Mouse (Mus musculus) ES-CJ7 (cell line): ENCODE measurements at regions not wholly inside any gene's neighbourhood (a gene's known extent, or its start where the extent isn't known, plus 50 kb on each side); places are given as distances from the start of the nearest gene placed in this dataset.

Experiments
- DNase-seq: peaks from one replicate; pipeline ENCODE4 v3.0.0; 2011; ENCODE audit warnings: low read depth, low spot score

- no peak for DNase-seq
These were observed 370.5 kb upstream of the Slc7a11 start for GRCm38 (mm10) chr3:50813760-50814400.

GRCm38 (mm10) chr3:50815716-50816115 lies 372.3 kb upstream of the Slc7a11 start:
- no peak for DNase-seq

DNA sequence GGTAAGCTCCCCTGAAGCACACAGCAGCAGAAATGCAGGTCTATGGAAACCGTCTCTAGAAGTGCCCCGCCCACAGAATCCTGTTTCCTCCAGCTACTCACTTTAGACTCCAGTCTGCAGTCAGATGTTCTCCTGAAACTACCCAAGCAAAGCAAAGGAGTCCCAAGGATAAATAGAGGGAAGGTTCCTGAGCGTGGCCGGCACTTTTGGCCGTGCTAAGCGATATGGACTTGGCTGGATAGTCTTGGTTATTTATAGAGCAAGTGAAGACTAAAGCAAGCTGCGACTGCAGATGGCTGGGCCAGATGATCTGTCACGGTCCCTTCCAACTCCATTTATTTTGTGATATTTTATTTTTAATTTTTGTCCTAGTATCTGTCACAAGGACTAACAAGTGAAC lies 373.1 kb upstream of the Slc7a11 start:
- no peak for DNase-seq

DNA sequence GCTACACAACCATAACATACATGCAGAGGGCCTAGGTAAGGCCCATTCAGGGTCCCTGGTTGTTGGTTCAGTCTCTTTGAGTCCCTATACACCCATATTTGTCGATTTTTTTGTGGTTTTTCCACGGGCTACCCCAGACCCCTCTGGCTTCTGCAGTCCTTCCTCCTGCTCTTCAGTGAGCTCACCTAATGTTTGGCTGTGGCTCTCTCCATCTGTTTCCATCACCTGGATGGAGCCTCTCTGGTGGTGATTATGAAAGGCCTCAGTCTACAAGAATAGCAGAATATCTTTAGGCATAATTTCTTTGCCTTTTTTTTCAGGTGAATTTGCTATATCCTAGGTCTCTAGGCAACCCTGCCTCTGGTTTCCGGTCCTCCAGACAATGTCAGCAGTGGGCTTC lies 373.9 kb upstream of the Slc7a11 start:
- DNase-seq, result no peak

- no peak for DNase-seq
These were observed 377.4 kb upstream of the Slc7a11 start for GRCm38 (mm10) chr3:50820776-50821175.

DNA sequence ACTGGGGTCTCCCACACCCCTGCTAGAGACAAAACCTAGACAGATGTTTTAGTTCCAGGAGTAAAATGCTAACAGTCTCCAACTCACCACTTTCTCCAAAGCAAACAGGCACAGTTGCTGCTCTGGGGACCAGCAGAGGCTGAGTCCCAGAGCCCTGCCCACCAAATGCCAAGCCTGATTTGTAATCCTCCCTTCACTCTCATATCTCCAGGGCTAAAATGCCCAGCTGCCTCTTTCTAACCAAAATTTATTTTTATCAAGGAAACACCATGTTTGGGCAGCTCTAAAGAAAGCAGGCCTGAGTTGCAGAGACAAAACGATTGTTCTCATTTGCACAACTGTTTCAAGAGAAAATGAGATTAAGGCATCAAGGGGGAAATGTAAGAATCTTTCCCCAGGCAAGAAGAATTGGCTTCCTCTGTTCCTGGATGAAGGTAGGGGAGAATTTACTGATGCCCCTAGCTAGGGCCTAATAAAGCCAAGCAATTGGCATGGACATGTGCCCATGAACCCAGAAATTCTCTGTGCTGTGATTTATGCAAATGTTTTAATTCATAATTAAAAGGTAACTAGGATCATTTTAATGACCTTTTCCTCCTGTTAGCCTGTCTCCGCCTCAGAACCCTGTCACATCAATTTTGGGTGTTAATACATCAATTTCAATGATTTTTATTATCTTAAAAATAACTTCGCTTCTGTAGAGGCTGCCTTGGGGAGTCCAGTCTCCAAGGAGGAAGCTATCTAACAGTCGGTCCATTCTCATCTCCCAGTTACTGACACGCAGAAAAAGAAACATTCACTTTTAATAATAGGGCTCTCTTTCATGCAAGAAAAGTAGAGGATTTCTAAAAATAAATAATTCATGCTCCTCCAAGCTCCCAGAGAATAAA lies 382.4 kb upstream of the Slc7a11 start:
- DNase-seq, result no peak

DNA sequence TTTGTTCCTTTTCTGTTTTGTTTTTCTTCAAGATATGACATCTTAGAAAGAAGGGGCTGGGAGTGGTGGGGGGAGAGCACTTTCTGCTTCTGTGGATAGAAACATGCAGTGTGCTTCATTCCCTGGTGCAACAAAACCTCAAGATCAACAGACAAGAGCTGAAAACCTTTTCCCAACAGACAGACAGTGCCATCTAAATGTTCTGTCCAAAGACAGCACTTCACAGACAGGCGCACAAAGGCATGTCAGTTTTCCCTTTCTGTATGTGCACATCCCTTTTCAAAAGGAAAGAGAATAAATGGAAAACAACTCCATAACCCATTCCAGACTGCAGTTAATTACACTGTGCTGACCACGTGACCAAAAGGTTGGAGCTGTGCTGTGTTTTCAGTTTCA lies 383.0 kb upstream of the Slc7a11 start:
- DNase-seq, result no peak

GRCm38 (mm10) chr3:50829211-50829610 lies 385.8 kb upstream of the Slc7a11 start:
- DNase-seq, result no peak

- DNase-seq, result no peak
These were observed 387.0 kb upstream of the Slc7a11 start for GRCm38 (mm10) chr3:50830446-50830845.

DNA sequence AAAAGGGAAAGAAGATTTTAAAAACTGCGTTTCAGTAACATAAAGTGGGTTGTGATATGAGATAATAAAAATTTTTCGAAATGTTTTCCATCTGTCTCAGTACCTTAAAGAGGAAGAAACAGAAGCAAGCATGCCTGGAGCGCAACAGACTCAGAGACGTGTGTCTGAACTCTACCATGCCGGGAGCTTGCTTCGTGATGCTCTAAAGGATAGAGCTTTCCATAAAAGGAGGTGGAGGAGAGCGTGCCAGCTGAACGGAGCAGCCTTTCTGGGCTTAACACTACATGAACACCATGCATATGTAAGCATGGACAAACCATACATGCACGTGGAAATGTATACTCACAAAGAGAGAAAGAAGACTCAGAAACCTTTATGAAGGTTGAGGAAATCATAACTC lies 387.5 kb upstream of the Slc7a11 start:
- no peak for DNase-seq

DNA sequence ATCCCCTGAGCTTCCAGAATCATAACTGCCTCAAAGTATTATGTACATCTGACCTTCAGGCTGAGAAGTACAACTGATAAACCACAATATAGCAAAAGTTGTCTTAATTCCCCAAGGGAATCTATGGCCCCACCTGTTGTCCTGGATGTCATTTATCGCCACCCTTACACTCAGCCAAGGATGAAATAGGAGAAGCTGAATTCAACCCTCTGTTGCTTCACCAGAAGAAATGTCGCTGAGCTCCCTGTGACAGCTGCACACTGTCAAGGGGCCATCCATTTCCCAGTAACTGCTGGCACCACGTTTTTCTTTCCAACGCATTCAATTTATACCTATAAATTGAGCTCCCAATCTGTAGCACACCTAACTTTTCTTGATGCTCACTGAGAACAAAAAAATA lies 382.0 kb upstream of the Noct start:
- no peak for DNase-seq

GRCm38 (mm10) chr3:50844835-50845301 lies 379.4 kb upstream of the Noct start:
- no peak for DNase-seq

DNA sequence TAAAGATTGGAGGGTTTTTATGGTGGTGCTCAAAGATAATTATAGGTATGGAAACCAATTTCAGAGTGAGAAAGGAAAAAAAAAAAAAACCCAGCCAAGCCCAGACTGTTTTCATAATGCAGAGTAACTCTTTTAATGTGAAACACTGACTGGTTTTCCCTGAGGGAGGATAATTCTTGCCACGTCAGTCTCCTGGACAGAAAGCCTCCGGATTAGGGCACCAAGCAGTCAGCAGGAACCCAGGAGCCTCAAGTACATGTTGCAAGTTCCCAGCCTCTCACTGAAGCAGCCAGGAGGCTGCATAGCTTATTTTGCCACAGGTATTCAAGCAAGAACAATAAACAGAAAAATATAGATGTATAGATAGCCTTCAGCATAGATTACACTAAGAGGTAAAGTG lies 378.9 kb upstream of the Noct start:
- no peak for DNase-seq

DNA sequence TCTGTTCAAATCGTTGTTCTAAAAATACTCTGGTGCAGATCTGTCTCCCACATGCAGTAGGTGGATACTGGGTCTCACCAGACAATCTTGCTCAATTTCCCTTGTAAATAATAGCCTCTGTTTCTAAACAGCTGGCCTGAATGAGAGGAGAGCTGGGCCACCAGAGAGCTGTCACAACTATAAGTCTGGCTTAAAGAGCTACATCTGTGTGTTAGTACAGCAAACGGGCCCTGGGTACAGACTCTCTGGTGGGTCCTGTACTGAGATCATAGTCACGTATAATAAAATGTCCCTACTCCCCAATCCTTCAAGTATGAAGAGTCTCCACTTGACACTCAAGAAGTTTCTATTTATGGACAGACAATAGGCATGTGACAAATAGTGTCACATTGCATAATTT lies 375.7 kb upstream of the Noct start:
- DNase-seq, result no peak

DNA sequence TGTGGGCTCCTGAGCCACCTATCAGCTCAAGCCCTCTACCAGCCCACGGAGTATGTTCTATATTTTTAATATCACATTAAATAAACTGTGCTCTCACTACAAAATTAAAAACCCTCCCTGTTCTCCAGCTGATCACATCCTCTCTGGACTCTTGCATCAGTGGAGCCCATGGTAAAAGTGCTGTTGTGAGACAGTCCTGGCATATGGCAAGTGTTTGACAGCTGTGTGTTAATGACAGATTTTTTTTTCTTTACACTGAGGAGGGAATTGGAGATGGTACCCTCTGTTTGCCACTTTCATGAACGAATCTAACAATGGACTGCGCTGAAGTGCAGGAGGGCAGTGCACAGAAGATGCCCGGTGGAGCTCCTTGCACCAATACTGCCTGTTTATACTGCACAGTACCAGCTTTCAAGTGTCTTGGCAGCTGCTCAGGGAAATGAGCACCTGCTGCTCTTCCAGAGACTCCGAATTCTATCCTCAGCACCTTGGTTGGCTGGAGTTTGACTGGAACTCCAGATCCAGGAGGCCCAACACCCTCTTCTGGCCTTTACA lies 373.1 kb upstream of the Noct start:
- DNase-seq, result no peak

DNA sequence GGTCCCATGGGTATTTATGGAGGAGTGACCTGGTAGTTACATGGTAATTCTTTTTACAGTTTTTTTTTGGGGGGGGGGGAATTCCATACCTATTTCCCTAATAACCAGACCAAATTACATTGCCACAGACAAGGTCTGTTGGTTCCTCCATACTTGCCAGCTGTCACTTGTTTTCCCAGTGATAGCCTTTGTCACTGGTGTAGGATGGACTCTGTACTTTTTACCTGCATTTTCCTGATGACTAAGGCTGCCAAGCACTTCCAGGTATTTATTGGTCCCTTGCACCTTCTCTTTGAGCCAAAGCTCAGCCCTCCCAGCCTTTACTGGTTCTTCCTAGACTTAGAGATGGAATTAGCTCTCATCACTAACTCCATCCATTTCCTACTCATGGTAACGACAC lies 357.1 kb upstream of the Noct start:
- DNase-seq, result no peak

DNA sequence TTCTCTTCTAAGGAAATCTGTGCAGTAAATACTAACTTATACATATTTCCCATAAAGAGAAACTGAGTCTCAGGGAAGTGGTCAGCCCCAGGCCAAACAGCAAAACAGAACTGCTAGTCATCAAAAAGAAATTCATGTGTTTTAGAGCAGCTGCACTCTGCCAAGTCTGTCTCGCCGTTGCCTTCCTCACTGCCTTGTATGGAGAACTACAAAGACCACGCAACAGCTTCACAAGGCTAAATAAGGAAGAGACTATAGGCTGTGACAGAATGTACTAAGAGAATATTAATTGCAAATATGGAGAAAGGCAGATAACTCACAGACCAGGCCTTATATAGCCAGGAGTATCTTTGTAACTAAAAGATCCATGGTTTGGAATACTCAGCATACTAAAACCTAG lies 355.0 kb upstream of the Noct start:
- DNase-seq, result no peak

DNA sequence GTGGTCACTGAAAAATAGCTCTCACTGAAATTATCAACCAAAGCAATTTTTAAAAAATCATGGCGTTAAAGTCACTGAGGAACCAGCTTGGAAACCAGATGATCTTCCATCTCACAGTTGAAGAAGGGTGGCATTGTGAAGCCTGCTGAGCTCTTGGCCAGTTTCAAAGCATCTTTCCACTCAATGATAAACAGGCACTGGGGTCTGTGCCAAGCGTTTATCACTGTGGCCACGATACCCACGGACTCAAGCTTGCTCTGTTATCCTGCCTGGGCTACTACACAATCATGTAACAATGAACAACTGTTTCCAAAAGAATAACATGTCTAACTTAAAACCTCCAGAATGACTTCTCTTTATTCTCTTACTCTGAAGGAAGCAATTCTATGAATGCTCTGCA lies 345.2 kb upstream of the Noct start:
- DNase-seq, result no peak

GRCm38 (mm10) chr3:50879595-50879994 lies 344.7 kb upstream of the Noct start:
- DNase-seq, result no peak

DNA sequence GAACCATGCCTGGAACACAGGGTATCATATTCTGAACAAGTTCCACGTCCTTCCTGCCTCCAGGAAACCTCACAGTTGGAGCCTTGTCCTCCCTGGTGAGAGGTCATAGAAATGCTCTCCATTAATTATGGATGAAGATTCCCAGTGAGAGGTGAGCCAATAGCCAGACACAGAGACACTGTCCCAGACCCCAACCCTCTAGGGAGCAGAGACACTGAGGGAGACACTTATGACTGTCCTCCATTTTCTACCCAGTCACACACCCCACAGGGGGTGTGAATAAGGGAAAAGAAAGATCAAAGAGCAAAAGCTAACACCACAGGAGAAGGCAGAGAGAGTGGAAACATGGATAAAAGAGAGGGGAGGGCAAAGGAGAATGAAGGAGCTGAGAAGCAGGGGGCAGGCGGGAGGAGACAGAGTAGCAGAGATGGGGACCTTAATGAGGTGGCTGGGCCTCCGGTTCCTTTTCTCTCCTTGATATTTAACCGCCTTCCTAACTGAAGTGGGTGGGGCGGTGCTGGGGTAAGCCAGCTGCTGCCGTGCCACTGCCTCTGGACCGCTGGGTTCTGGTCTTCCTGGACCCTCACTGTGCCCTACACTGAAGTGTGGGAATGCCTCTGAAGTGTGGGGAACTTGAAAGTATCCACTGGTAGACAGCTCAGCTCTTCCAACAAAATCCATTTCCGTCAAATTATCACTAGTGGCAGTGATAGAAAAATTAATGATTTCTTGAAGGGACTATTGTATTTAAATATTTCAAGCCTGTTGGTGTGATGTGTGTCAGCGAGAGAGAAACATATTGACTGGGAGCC lies 342.6 kb upstream of the Noct start:
- DNase-seq, result peak; percentile 70

DNA sequence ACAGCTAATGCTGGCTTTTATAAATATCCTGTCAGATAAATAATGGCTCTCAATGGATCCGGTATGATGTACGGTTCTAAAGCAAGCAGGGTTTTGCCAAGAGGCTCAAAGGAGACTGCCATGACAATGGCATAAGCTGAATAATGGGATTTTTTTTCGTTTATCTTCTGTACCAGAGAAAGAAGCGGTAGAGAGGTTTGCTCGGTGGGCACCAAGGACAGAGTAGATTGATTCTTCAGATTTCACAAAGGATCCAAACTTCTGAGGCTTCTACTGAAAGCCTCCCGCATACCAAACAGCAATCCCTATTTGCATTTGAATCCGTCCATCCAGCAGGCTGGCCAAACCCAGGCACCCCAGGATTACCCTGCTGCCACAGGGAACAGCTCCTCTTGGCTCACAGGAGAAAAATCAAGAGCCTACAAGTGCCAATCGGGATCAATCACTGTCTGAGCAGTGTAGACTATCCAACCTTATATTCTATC lies 342.0 kb upstream of the Noct start:
- peak; percentile 76 for DNase-seq

DNA sequence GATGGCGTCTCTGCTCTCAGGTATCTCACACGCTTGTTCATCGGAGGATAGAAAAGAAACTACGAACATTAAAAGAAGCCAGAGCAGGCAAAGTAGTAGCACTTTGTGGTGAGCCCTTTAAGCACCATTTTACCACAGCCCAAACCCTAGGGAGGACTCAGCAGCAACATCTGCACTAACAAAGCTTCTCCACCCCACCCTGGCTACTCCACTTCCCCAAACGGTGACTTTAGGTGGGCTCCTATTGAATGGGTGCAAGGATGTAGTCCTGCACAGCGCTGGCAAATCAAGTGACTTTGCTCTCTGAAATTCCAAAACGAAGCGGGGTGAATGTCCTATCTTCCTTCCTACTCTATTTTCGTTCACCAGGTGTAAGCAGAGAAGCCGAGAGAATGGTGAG lies 337.9 kb upstream of the Noct start:
- DNase-seq, result no peak
